ENCODE assay signal across 25 mouse cellular contexts in the genomic region with DNA sequence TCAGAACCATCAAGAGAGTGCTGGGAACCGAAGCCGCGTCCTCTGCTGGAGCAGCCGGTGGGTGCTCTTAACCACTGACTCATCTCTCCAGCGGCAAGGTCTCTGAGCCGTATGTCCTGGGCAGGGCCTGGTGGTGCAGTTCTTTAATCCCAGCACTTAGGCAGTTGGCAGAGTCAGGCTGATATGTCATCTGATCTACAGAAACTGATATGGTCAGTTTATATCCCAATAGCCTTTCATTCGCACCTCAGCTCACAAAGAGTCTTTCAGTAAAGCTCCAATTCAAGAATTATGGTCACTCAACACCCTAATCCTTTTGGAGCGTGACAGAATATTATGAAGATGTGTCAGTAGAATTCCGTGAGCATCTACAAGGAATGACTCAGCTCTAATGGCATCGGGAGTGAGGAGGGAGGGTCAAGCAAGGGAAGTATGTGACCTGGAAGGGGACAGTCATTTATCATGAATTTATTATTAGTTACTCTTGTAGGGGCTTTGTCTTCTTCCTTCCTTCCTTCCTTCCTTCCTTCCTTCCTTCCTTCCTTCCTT. TPM values are rescaled to one million over a fixed set of nuclear protein-coding genes. Genes with fewer than 3 reads are reported as not detected.
DNase-seq lines count a peak whose midpoint lies in the region; ATAC-seq and TF ChIP-seq lines count a peak whose summit lies in the region.
"Had no signal": no experiment of that assay in that cellular context is flagged by ENCODE, and none has a peak within 500 bp of the region (broad histone marks: within the 10 kb centered on the region; RNA-seq: fewer than 3 reads in every experiment).

No protein-coding gene starts in this region.

- no peak for ATAC-seq in kidney, embryonic 14.5 days (ENCODE audit: low FRiP score, low TSS enrichment)
- ATAC-seq in midbrain, embryonic 11.5 days (ENCODE audit: low FRiP score): no peak
- ATAC-seq: forebrain, embryonic 14.5 days; hindbrain, embryonic 16.5 days; inflammation-experienced regulatory T-cells, adult 6 months; intestine, postnatal 0 days had no signal

- no peaks in the 10 kb centered on the region for H3K36me3 ChIP-seq in heart, adult 2 months (ENCODE audit: control insufficient read depth, insufficient read depth, low read length)
- no peaks in the 10 kb centered on the region for H3K36me3 ChIP-seq in limb, embryonic 10.5 days
- H3K36me3 ChIP-seq in kidney, embryonic 14.5 days (ENCODE audit: control insufficient read depth, insufficient read depth, low read length): no peaks in the 10 kb centered on the region
- no peaks in the 10 kb centered on the region for H3K36me3 ChIP-seq in midbrain, embryonic 11.5 days (ENCODE audit: control insufficient read depth, insufficient read depth, low read length)
- H3K36me3 ChIP-seq: embryonic facial prominence, embryonic 13.5 days; forebrain, embryonic 10.5 days; heart, embryonic 10.5 days; hindbrain, embryonic 12.5 days had no signal

- intact Hi-C loops in heart, adult 2 months (cut with DNase I): no loop called here

- H3K9ac ChIP-seq in heart, adult 2 months (ENCODE audit: low read depth, low read length): no peak overlapping the region
- no peak overlapping the region for H3K9ac ChIP-seq in kidney, embryonic 14.5 days (ENCODE audit: low read depth, low read length)
- H3K9ac ChIP-seq in midbrain, embryonic 11.5 days (ENCODE audit: low read length): no peak overlapping the region
- H3K9ac ChIP-seq: embryonic facial prominence, embryonic 13.5 days; hindbrain, embryonic 12.5 days had no signal

- H3K4me2 ChIP-seq in kidney, embryonic 14.5 days (replicated peaks; ENCODE audit: low read depth, low read length): no peak overlapping the region
- H3K4me2 ChIP-seq in midbrain, embryonic 11.5 days: no peak overlapping the region
- H3K4me2 ChIP-seq: embryonic facial prominence, embryonic 13.5 days; hindbrain, embryonic 12.5 days had no signal

- no peak overlapping the region for H3K4me3 ChIP-seq in heart, adult 2 months
- H3K4me3 ChIP-seq in limb, embryonic 10.5 days: no peak overlapping the region
- no peak overlapping the region for H3K4me3 ChIP-seq in kidney, embryonic 14.5 days (ENCODE audit: low read length)
- no peak overlapping the region for H3K4me3 ChIP-seq in midbrain, embryonic 11.5 days (ENCODE audit: low read depth, low read length)
- H3K4me3 ChIP-seq: embryonic facial prominence, embryonic 13.5 days; erythroblast, embryonic 14.5 days; forebrain, embryonic 10.5 days; gastrocnemius, adult 2 months; heart, embryonic 10.5 days; hindbrain, embryonic 12.5 days had no signal

- no peak overlapping the region for H3K27ac ChIP-seq in heart, adult 2 months
- H3K27ac ChIP-seq in limb, embryonic 10.5 days: no peak overlapping the region
- no peak overlapping the region for H3K27ac ChIP-seq in kidney, embryonic 14.5 days (ENCODE audit: low read depth, low read length)
- H3K27ac ChIP-seq in midbrain, embryonic 11.5 days (ENCODE audit: low read depth, low read length): no peak overlapping the region
- H3K27ac ChIP-seq: embryonic facial prominence, embryonic 13.5 days; forebrain, embryonic 10.5 days; gastrocnemius, adult 2 months; heart, embryonic 10.5 days; hindbrain, embryonic 12.5 days had no signal

- TF ChIP-seq POLR2A in heart, adult 2 months (IDR thresholded peaks at IDR 0.05; ENCODE audit: insufficient read depth, low read depth, low read length): no peak

- no peak for TF ChIP-seq CTCF in heart, adult 2 months (IDR thresholded peaks at IDR 0.05)

- peak; percentile 84 for DNase-seq in heart, adult 11 months
- DNase-seq in heart, adult 2 months: no peak
- DNase-seq in NIH3T3 (ENCODE audit: low read depth): peak; percentile 25
- DNase-seq in limb, embryonic 10.5 days (ENCODE audit: low spot score): peak; percentile 26
- no peak for DNase-seq in yolk sac, embryonic 10.5 days (ENCODE audit: low spot score)
- DNase-seq in midbrain, embryonic 11.5 days (ENCODE audit: low spot score, missing footprints): no peak
- DNase-seq: adrenal gland, postnatal 10 days; cerebellum, adult 11-12 months; cerebellum, adult 9-11 months; cerebellum, postnatal 36 days; gastrocnemius, adult 2 months; gastrocnemius, postnatal 25 days; heart, postnatal 10 days; heart, postnatal 4 days had no signal

- no peaks in the 10 kb centered on the region for H3K79me2 ChIP-seq in heart, adult 2 months (replicated peaks; ENCODE audit: control insufficient read depth, insufficient read depth, low read length)

- no peaks in the 10 kb centered on the region for H3K9me3 ChIP-seq in limb, embryonic 10.5 days (replicated peaks)
- no peaks in the 10 kb centered on the region for H3K9me3 ChIP-seq in kidney, embryonic 14.5 days (ENCODE audit: control insufficient read depth, low read length)
- no peaks in the 10 kb centered on the region for H3K9me3 ChIP-seq in midbrain, embryonic 11.5 days (ENCODE audit: control insufficient read depth, low read length)
- H3K9me3 ChIP-seq: embryonic facial prominence, embryonic 13.5 days; forebrain, embryonic 10.5 days; heart, embryonic 10.5 days; hindbrain, embryonic 12.5 days had no signal

- no peaks in the 10 kb centered on the region for H3K27me3 ChIP-seq in heart, adult 2 months (ENCODE audit: control insufficient read depth, insufficient read depth, low read length)
- H3K27me3 ChIP-seq in limb, embryonic 10.5 days (ENCODE audit: low read depth, poor library complexity, severe bottlenecking): no peaks in the 10 kb centered on the region
- H3K27me3 ChIP-seq in kidney, embryonic 14.5 days (ENCODE audit: control insufficient read depth, insufficient read depth, low read length): no peaks in the 10 kb centered on the region
- H3K27me3 ChIP-seq in midbrain, embryonic 11.5 days (ENCODE audit: control insufficient read depth, insufficient read depth, low read length): no peaks in the 10 kb centered on the region
- H3K27me3 ChIP-seq: embryonic facial prominence, embryonic 13.5 days; hindbrain, embryonic 12.5 days had no signal

- H3K4me1 ChIP-seq in heart, adult 2 months (ENCODE audit: control insufficient read depth, insufficient read depth, low read length): no peaks in the 10 kb centered on the region
- no peaks in the 10 kb centered on the region for H3K4me1 ChIP-seq in limb, embryonic 10.5 days
- H3K4me1 ChIP-seq in kidney, embryonic 14.5 days (ENCODE audit: control insufficient read depth, insufficient read depth, low read length): no peaks in the 10 kb centered on the region
- H3K4me1 ChIP-seq in midbrain, embryonic 11.5 days (ENCODE audit: control insufficient read depth, insufficient read depth, low read length): no peaks in the 10 kb centered on the region
- H3K4me1 ChIP-seq: embryonic facial prominence, embryonic 13.5 days; hindbrain, embryonic 12.5 days had no signal

- WGBS in heart, adult 2 months: 91% methylated on average over 10 of the region's 10 CpGs
- WGBS in limb, embryonic 10.5 days: 92% methylated on average over 10 of the region's 10 CpGs
- WGBS in kidney, embryonic 14.5 days: 90% methylated on average over 10 of the region's 10 CpGs
- 86% methylated on average over 10 of the region's 10 CpGs for WGBS in midbrain, embryonic 11.5 days

- TF ChIP-seq EP300 in heart, adult 2 months (IDR thresholded peaks at IDR 0.05; ENCODE audit: insufficient read depth, low read depth, low read length): no peak

RNA-seq across cellular contexts. Expression of gene Gm9887, which starts 16.1 kb away (rescaled TPM):
- under 1 TPM; 0.39 to 0.84 TPM for total RNA-seq in heart, adult 2 months (2021)
- 0.80 TPM in 1 of 2 replicates, not detected in the other for polyA plus RNA-seq in heart, adult 2 months (2012; rRNA removed)
- polyA plus RNA-seq in limb, embryonic 10.5 days (2016; fragmentation: Nextera tagmentation; extraction: Ambion mirVana): 1.4 and 1.7 TPM in 2 replicates
- 1.3 and 2.9 TPM in 2 replicates for polyA plus RNA-seq in kidney, embryonic 14.5 days (2014; fragmentation: Nextera tagmentation; extraction: Ambion mirVana)
- 1.4 and 1.6 TPM in 2 replicates for polyA plus RNA-seq in midbrain, embryonic 11.5 days (2014; fragmentation: Nextera tagmentation; extraction: Ambion mirVana)
- total RNA-seq: gastrocnemius, adult 2 months; gastrocnemius, postnatal 25 days; granulocyte monocyte progenitor cell, adult 5-6 weeks had no signal
- polyA plus RNA-seq: inflammation-experienced regulatory T-cells, adult 6 months had no signal

RNA-seq across cellular contexts. Expression of gene Arf6, which starts 16.4 kb away (rescaled TPM):
- total RNA-seq in heart, adult 2 months (2021): 10 to 100 TPM; 35.0 to 38.7 TPM
- polyA plus RNA-seq in heart, adult 2 months (2012; rRNA removed): 30.3 and 32.9 TPM in 2 replicates
- 45.6 and 50.3 TPM in 2 replicates for polyA plus RNA-seq in limb, embryonic 10.5 days (2016; fragmentation: Nextera tagmentation; extraction: Ambion mirVana)
- polyA plus RNA-seq in kidney, embryonic 14.5 days (2014; fragmentation: Nextera tagmentation; extraction: Ambion mirVana): 59.7 and 75.0 TPM in 2 replicates
- polyA plus RNA-seq in midbrain, embryonic 11.5 days (2014; fragmentation: Nextera tagmentation; extraction: Ambion mirVana): 47.7 and 48.6 TPM in 2 replicates

RNA-seq across cellular contexts. Expression of gene Nemf, which starts 31.4 kb away (rescaled TPM):
- 10 to 100 TPM; 21.9 to 22.7 TPM for total RNA-seq in heart, adult 2 months (2021)
- polyA plus RNA-seq in heart, adult 2 months (2012; rRNA removed): 3.8 and 10.5 TPM in 2 replicates
- 81.0 and 87.6 TPM in 2 replicates for polyA plus RNA-seq in limb, embryonic 10.5 days (2016; fragmentation: Nextera tagmentation; extraction: Ambion mirVana)
- 91.4 and 92.5 TPM in 2 replicates for polyA plus RNA-seq in kidney, embryonic 14.5 days (2014; fragmentation: Nextera tagmentation; extraction: Ambion mirVana)
- 89.5 and 96.0 TPM in 2 replicates for polyA plus RNA-seq in midbrain, embryonic 11.5 days (2014; fragmentation: Nextera tagmentation; extraction: Ambion mirVana)

Comparison
In these comparisons a context has a peak if more than half of its experiments do, and no peak if none do; other contexts are left out.
1. DNase-seq: peak in heart, adult 11 months (single experiment), NIH3T3 (single experiment) and limb, embryonic 10.5 days (single experiment); none in heart, adult 2 months (0 of 2), yolk sac, embryonic 10.5 days (single experiment) and midbrain, embryonic 11.5 days (single experiment).